Mouse (Mus musculus) telencephalon, adult 2 months (tissue): ENCODE measurements around the gene Cfap44.
"Not testable (repeated sequence)": the region's sequence is repeated elsewhere in the genome, so short reads cannot be mapped to it uniquely, and the experiment has no call there.

Source experiments
- DNase-seq: peaks from one replicate; pipeline ENCODE4 v3.0.0-alpha.2; 2011; ENCODE audit warnings: low read depth, low spot score

Cfap44 gene

DNA sequence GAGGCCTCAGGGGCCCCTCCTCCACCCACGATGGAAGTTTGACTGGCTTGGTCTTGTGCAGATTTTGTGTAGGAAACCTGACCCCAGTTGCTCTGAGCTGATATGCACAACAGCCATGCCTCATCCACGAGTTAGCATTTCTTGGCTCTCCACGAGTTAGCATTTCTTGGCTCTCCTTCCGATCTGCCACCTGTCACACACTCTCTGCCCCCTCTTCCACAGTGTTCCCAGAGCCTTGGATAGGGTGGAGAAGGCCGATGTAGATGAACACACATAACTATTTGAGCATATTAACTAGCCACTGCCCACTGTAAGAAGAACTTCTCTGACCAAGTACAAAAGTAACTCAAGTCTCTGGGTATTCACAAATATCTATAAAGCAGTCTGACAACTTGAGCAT, 33.9 kb downstream of the Cfap44 start:
- no peak for DNase-seq

DNA sequence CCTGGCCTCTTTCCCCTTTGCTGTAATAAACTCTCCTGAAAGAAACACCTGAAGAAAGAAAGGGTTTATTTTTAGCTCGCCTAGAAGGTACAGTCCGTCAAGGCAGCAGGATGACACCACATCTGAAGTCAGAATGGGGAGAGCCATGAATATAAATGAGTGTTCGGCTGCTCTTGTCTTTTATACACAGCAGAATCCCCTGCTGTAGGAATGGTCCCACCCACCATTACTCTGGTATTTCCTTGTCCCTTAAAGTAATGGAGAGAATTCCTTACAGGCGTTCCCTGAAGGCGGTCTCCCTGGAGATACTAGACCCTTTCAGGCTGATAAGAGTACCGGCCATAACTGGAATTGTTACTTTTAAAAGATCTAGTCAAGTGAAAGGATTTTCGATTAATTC, 35.4 kb downstream of the Cfap44 start:
- no peak for DNase-seq

DNA sequence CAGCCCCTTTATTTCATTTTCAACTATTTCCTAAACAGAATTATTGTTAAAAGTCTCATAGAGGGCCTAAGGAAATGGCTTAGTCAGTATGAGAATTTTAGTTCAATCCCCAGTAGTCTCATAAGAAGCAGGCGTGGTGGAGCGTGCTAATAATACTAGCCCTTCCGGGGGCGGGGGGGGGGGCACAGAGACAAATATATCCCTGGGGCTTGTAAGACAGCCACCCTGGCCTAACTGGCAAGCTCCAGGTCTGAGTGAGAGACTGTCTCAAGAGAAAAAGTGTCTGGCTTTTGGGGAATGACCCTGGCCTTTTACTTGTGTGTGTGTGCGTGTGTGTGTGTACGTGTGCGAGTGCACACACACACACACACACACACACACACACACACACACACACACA, 40.3 kb downstream of the Cfap44 start:
- DNase-seq: no peak

DNA sequence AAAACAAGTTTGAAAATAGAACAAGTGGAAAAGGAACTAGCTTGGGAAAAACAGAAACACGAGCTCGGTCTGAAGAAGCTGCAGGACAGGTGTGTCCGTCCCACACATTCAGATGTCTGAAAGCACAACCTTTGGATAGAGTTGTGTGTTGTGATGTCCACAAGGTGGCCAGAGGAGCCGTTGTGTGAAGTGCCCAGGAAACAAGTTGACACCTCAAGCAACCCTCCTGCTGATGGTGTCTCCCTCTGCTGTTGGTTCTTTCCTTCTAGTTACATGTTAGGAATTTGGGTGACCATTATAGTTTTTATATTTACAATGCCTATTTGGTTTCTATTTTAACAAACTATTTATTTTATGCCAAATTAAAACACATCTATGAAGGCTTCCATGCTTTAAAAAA, 40.9 kb downstream of the Cfap44 start:
- no peak for DNase-seq

DNA sequence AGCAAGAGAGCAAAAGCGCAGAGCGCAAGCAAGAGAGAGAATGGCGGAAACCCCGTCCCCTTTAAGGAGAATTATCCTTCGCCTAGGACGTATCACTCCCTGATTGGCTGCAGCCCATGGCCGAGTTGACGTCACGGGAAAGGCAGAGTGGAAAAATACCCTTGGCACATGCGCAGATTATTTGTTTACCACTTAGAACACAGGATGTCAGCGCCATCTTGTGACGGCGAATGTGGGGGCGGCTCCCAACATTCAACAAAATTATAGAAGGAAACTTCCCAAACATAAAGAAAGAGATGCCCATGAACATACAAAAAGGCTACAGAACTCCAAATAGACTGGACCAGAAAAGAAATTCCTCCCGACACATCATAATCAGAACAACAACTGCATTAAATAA, 47.3 kb downstream of the Cfap44 start:
- DNase-seq: not testable (repeated sequence)

DNA sequence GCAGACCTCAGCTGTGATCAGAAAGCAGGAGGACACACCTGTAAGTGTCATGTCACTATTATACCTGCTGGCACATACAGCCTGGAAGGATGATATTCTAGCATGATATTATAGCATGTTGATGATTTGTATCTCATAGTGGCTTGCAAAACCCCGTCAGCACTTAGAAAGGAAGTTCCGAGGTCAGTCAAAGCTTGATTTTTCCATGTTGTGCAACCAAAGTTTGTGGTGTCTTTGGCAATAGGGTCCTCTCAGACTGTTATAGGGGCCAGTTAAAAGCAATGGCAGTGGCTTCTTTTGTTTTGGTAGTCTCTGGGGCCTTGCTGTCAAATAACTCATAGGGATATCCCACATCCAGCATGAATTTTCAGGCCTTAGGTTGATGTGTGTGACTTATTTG, 63.3 kb downstream of the Cfap44 start:
- no peak for DNase-seq

DNA sequence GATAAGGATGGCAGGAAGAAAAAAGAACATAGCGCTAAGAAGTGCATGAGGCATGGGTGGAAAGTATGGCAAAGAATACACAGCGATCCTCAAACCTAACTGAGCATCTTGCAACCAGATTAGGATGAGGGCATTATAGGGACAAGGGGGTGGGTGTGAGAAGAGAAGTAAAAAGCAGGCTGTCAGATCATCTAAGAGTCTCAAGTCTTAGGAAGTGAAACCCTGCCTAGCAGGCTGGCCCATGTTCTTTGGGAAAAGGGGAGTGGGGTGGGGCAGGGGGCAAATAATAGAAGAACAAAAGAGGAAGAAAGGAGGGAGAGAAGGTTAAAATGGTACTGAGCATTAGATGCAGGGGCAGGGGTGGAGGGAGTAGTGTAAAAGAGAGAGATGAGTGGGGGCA, 64.2 kb downstream of the Cfap44 start:
- no peak for DNase-seq

DNA sequence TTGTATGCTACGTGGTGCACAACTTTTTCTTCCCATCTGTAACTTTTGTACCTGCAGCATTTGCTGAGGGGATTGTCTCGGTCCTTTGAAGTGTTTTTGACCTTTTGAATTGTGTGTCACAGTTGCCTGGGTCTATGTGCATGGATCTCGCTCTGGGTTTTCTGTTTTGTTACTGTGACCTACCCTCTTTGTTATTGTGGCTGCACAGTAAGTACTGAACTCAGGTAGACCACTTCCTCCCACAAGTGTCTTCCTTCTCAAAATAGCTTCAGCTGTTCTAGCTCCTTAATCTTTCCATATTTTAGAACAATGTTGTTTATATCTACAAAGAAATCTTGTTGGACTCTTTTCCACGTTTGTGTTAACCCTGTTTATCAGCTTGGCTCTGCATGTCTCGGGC, 66.3 kb downstream of the Cfap44 start:
- no peak for DNase-seq

DNA sequence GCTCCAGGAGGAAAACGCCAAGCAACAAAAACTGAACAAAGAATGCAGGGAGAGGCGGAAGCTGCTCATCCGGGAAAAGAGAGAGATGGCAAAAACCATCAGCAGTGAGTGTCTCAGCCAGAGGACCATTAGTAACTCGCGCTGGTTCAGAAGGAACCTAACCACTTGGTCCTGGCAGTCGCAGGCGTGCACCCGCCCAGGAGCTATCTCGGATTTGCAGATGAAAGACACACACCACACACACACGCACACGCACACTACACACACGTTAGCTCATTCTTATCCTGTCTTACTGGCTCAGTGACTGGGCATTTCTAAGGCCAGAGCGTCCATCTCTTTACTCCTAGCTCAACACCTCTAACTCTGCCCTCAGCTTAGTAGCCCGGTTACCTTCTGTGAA, 80.7 kb downstream of the Cfap44 start:
- DNase-seq: no peak

DNA sequence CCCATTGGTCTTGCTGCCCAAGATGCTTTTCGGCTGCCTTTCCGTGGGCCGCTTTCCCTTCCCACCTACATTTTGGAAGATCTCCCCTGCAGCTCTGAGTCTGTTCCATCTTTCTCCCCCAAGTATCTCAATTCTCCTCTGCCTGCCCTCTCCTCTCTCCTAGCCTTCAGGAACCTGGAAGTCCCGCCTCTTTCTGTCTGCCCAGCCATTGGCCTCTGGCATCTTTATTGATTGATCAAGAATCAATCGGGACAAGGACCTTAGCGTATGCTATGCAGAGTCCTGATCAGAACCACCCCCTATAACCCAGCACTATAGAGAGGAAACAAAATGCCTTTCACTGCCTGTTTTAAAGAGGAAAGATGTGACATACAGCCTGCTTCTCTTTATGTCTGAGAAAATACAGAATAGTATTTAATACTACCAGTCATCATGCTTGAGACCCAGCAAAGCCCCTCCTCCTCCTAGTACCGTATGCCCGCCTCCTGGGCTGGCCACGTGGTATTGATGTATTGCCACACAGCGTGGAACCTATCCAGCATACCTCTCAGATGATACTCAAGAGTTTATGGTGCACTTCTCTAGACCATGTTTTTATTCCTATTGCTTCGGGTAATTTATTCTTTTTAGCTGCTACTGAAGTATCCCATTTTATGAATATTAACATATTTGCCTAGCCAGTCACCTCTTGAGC, 81.2 kb downstream of the Cfap44 start:
- no peak for DNase-seq

DNA sequence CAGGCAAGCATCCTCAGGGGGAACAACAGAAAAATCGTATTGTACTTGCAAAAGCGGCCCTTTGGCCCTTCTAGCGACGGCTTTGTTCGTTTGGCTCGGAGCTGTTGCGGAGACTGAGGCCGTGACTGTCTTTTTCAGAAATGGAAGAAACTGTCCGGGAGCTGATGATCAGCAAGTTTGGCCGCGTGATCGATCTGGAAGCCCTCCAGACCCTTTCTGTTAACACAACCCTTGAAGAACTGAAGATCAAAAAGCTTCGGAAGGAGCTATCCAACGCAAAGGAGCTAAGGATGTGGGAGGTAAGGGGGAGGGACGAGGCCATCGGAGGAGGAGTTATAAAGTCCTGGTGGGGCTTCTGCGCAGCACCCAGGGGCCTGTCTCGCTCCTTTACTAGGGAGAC, 84.2 kb downstream of the Cfap44 start:
- no peak for DNase-seq

DNA sequence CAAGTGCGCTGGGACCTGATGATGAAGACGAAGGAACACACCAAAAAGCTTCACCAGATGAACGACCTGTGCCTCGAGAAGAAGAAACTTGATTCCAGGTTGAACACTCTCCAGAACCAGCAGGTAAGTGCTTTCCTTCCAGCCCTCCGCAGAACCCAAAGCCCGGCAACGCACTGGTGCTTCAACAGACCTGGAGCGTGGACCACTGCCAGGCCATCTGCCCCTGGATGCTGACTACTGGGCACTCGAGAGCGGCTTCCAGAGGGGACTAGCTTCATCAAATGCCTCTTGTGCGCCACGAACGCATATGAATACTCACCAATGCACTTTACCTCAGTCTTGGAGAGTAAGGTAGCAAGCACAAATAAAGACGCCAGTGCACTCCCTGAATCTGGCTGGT, 85.3 kb downstream of the Cfap44 start:
- DNase-seq: no peak

DNA sequence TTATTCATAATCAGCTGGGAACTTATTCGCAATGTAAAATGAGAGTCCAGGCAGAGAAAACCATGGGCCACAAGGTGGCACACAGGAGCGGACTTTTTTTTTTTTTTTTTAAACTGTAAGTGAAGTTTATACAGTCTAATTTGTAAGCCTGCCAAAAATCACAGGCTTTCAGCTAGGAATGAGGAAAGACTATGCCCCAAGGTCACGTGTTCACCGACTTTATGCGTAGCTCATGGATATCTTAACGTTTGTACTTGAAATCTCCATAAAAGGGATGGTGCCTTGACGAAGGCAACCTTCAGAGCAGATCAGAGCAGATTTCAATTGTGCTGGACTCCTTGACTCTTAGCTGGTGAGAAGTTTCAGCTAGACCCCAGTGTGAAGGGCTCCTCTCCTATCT, 86.0 kb downstream of the Cfap44 start:
- no peak for DNase-seq

DNA sequence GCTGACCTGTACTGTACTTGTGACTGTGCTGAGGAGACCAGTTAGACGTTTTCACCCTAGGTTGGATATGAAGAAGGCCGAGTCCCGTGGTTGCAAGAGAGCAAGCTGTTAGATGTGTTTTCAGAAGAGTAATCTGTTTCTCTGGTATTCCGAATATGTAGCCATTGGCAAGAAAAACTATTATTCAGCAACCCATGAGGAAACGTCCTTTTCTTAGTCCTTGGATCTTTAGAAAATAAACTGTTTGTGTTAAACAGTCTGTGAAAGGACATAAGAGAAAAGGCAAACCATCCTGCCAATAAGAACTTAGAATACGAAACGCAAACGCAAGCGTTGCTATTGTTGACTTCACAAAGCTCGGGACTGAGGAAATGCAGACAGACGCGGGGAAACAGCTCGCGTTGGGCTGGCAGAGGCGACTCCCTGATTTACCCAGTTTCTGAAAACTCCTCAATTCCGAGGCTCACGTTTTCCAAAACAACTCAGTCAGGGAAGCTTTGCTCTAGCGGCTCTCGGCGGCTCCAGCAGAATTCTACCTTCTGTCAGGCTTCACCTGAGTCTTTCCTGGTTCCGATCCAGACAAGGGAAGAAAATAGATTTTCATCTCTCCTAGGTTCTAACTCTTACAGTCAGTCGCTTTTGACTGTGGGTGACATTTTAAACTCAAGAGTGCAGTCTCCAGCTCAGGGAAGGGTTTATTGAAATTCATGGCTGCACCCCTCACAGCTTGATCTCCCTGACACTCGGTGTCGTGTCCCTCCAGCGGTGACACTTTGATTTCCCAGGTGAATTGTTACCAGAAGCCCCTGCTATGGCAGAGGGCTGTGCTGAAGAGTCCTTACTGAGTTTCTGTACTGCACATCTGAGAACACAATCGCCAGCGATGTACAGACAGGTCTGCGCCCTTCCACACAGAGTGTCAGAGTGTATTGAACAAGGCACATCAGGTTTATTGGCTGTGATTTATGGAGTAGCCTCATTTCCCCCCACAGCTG, 87.3 kb downstream of the Cfap44 start:
- DNase-seq: no peak

DNA sequence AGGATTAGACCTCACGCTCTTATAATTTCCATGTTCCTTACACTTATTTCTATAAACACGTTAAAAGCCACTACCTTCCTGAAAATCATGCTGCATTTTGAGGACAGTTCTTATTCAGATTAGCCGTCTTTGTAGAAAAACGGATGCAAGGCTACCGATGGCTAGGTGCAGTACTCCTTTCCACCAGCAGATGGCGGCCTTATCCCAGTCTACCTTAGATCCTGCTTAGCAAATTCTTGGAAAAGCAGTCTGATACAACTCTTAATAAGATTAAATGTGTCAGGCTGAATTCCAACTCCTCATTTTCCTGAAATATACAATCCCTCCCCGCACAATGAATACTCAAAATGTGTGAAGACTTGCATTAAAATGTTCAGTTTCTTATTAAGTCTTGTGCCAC, 89.5 kb downstream of the Cfap44 start:
- DNase-seq: peak; percentile 62

DNA sequence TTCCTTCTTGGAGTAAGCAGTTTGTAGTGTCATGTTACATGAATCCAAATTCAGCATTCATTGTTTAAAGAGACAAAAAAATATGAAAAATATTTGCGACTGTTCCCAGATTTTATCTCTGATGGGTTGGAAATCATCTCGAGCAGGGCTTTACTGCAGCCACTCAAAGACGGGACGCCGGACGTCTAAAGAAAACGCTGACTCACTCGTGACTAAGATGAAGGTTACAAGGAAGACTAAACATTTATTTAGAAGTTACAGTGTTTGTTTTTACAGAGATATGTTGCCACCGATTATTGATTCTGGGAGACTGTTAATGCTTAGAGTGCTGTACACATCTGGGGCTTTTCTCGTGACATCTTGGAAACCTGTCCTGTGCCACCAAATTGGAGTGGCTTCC, 90.2 kb downstream of the Cfap44 start:
- no peak for DNase-seq

DNA sequence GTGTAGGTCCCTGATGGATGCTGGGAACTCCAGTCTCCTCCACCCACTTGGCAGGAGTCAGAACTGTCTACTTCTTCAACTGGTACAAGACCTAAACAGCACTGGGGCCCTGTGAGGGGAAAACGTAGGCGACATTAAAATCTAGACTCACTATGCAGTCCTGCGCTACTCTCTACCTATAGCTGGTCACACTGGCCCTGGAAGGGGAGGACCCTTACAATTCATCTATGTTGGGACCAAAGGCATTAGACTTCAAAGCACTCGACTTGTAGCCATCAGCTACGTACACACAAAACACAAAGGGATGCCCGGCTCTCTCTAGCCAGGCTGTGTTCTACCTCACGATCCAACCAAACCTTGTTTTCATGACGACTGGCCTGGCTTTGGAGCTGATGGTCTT, 91.1 kb downstream of the Cfap44 start:
- DNase-seq: no peak

DNA sequence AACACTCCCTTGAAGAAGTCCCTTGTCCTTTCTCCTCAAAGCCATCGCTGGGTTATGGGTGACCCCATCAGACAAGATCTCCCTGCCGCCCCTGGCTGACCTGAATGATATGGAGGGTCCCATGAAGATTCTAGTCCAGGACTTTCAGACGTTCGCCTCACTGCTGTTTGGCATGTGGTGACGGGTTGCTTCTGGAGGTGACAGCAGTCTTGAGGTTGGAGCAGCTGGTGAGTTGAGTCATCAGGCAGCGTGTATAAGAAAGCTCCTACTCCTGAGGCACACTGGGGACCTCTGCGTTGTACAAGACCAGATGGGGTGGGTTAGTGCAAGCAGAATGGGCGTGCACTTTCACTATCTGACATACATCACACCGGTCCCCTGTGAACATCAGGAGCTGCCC, 92.0 kb downstream of the Cfap44 start:
- DNase-seq: no peak

DNA sequence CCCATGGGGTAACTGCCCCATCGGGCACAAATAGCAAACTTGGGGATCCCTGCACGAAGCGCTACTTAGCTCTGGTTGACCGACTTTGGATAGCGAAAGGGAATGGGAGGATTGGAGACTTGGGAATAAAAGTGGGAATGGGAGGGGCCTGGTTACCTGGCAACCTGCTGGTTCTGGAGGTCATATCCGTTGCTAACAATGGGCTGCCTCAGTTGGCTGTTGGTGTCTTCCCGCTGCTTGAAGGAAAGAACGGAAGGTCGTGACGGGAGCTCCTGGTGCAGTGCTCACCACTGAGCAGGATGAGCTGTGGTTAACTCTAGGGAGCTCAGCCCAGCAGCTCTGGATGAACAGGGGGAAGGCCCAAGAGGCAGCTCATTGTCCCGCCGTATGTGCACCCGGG, 92.6 kb downstream of the Cfap44 start:
- DNase-seq: no peak

DNA sequence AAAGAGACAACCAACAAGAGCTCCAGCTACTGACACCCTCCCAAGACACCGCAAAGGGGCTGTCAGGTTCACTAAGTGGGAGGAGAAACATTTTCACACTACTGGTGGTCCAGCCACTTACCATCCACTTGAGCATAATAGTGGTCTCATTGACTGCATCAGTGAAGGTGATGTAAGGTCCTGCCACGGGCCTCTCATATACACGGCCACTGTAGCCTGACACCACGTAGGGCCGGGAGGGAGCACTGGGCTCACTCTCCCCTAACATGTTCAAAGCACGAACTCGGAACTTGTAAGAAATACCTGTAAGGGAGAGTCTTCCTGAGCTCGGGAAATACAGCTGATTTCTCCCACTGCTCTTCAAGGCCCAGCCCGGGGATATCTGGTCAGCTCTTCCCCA, 96.5 kb downstream of the Cfap44 start:
- DNase-seq: no peak

DNA sequence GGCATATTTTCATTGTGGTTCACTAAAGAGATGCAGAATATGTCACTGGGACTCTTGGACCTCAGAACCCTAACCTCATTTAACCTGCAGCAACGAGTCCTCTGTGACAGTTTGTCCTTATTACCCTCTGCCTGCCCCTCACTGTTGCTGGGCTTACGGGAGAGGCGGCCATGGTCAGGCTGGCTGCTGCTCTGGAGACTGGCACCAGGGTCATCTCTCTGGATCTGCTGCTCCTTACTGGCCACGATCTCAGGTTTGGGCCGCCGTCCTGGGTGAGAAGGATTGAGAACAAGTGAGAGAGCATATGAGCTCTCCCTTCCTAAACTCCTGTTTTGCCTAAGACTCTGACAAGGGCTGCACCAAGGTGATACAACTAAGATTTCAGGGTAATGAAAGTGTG, 97.6 kb downstream of the Cfap44 start:
- DNase-seq: no peak

DNA sequence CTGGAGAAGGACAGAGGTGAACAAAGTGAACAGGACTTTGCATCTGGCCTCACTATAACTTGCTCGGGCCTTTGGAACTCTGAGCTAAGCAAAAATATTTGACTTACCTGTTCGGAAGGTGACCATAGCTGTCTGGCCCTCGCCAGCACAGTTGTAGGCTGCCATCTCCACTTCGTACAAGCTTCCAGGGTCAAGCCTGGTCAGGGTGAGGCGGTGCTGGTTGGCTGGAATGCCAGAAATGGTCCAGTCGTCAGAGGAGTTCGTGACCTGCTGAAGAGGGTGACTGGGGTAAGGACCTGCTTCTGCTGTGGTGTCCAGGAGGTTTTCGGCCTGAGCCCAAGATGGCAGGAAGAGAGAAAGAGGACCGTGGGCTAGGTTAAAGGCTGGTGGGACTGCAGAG, 98.1 kb downstream of the Cfap44 start:
- DNase-seq: no peak

DNA sequence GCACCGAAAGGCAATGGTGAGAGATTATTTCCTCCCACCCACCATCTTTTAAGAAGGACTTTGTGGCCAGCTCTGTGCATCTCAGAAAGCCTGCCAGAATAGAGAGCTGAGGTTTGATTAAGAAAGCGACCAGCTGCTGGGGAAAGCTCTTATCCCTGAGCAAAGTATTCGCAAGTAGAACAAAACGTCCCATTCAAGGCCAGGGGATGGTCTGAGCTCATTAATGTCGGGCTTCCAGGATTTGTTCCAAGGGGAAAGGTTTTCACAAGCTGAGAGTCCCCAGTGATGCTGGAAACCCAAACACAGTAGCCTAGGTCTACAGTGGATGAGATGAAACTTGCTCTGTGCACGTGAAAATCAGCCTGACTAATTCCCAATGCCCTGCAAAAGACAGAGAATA, 99.3 kb downstream of the Cfap44 start:
- no peak for DNase-seq
